Mouse (Mus musculus) gastrocnemius, adult 2 months (tissue): Measurements from ENCODE around the gene Rab1b. TPM values are rescaled to one million over a fixed set of nuclear protein-coding genes. Genes with fewer than 3 reads are reported as not detected.

Experiments
- DNase-seq: peaks from one replicate; pipeline ENCODE4 v3.0.0; 2022
- H3K27ac ChIP-seq: fragments of 200-600 bp; 2 replicates; pipeline ENCODE4 v1.8.1; 2022; ENCODE audit warnings: mild to moderate bottlenecking
- H3K4me3 ChIP-seq: fragments of 200-600 bp; 2 replicates; pipeline ENCODE4 v1.8.1; 2022; ENCODE audit warnings: mild to moderate bottlenecking, moderate library complexity
- CTCF ChIP-seq: fragments of 200-600 bp; IDR thresholded peaks from 2 replicates; pipeline ENCODE4 v1.8.1; 2022; ENCODE audit warnings: antibody characterized with exemption, mild to moderate bottlenecking, moderate library complexity
- intact Hi-C: fragments of 180-260 bp; cut with DNase I; formaldehyde crosslinking; loops from one replicate; pipeline ENCODE4 v1.15.1; 2025
- total RNA-seq, 2 experiments: library from RNA; stranded (reverse); gene quantifications; 2 replicates each; pipeline ENCODE4 v1.2.3; 2021

Rab1b gene
- total RNA-seq, 2 experiments from 2014 or later: 112 to 128 TPM

DNA sequence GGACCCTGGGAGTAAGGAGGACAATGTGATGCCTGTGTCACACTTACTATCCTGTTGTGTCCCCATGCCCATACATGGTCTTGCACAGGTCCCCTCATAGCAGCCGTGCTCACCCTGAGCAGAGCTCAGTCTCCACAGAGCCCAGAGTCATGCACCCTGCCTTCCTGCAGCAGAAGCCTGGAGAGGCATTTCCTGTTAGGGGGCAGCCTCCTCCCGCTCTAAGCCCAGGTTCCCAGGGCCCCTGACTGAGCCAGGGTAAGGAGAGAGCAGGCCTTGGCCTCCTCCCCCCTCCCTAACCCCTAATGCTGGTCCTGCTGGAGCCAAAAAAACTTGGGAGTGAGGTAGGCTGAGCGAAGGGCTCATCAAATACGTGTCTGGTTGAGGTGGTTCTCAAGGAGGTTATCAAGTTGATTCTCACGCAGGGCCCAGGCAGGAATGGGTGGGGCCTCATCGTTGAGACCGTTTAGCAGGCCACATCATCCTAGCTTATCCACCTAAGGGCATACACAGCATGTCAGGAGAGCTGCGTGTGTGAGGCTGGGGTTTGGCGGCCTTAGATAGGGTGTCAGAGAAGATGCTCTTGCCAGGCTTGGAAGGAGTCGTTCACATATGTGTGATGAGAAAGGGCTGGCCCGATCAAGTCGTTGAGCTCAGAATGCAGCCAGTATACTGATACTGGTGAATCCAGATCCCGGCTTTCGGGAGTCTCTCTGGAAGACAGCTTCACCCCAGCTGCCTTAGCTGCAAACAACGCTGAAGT, 39.7 kb downstream of the Rab1b start:
- H3K4me3 ChIP-seq: peak overlapping the region; percentile 76
- no peak for TF ChIP-seq CTCF
- H3K27ac ChIP-seq: peak overlapping the region; percentile 81
- no peak for DNase-seq
- intact Hi-C loops: no loop called here

DNA sequence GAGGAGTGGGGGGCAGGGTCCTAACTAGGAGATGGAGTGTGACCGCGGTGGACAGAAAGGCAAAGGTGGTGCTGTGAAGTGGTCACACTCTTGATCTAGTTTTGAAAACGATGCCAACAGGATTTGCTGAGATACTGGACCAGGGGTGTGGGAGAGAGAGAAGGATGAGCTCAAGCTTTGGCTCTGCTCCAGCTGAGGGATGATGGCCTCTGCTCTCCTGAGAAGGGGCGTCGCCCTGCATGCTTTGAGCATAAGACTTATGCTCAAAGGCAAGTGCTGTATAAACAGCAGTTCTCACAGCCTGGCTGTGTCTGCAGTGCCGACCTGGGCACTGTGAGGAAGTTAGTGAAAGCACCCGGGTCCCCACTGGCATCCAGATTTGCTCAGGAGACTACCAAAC, 41.8 kb downstream of the Rab1b start:
- peak; percentile 77 for DNase-seq
- intact Hi-C loops: no loop called here
- TF ChIP-seq CTCF: no peak
- H3K27ac ChIP-seq: peak overlapping the region; percentile 81
- no peak overlapping the region for H3K4me3 ChIP-seq

GRCm38 (mm10) chr19:5062446-5062845, 44.4 kb downstream of the Rab1b start:
- no peak for TF ChIP-seq CTCF
- intact Hi-C loops: no loop called here
- peak overlapping the region; percentile 11; the same call in 1 of the 2 replicates for H3K4me3 ChIP-seq
- peak overlapping the region; percentile 72 for H3K27ac ChIP-seq
- DNase-seq: peak; percentile 85

DNA sequence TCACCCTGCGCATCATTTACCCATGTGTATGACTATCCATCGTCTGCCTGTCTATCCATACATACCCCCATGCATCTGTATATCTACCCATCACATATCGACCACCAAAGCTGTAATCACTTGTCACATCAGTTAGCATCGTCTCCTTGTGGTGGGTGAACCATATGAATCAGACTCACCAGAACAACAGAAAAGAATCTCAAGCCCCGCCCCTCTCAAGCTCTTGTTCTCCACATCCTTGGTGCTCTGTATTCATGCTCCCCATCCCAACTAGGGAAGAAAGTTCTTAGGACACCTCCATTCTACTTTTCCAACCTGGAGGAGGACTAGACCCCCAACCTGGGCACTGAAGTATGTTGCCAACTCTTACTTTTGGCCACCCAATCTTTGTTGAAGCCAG, 44.8 kb downstream of the Rab1b start:
- TF ChIP-seq CTCF: no peak
- Histone ChIP-seq H3K27ac (peak overlapping the region; percentile 72), H3K4me3 (peak overlapping the region; percentile 11; the same call in 1 of the 2 replicates)
- intact Hi-C loops: no loop called here
- DNase-seq: no peak

DNA sequence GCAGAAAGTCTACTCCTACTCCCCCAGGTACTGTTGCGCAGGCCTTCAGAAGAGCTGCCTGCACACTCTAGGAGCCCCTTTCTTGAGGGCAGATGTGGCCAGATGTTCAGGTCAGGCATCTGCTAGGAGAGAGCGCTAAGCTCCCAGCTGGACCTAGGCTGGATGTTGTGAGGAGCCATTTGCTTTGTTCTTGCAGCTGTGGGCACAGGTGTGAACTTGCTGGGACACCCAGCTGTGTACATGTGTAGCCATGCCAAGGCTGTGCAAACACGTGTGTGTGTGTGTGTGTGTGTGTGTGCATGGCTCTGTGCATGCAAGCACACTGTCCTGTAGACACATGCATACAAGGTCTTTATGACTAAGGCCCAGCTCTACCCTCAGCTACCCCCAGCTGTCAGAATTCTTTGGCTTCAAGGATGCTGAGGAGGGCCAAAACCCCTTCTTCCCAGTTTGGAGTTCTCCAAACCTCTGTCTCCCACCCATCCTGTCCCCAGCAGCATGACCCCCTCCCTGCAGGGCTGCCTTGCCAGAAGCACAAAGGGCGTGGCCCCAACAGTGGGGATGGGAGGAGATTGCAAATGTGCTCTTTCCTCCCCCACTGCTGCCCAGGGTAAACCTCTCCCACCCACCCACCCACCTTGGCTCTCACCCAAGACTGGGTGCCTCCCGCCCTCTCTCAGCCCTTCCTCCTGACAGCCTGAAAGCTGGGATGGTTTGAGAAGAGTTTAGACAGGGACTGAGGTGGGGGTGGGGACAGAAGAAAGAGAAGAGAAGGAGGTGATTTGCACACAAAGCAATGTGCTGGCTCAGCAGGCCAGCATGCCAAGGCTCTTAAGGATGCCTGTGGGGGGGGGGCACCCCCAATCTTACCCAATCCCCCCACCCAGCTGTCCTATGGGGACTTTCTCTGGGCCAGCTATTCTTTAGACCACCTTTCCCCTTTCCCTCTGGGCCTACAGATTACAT, 46.2 kb downstream of the Rab1b start:
- intact Hi-C loops: no loop called here
- TF ChIP-seq CTCF: no peak
- Histone ChIP-seq H3K4me3 (no peak overlapping the region), H3K27ac (peak overlapping the region; percentile 82)
- peak; percentile 69 for DNase-seq

GRCm38 (mm10) chr19:5058801-5059771, 47.8 kb downstream of the Rab1b start:
- Histone ChIP-seq H3K4me3 (peak overlapping the region; percentile 19), H3K27ac (peak overlapping the region; percentile 82)
- no peak for TF ChIP-seq CTCF
- peak; percentile 70 for DNase-seq
- intact Hi-C loops: no loop called here

GRCm38 (mm10) chr19:5057876-5058775, 48.7 kb downstream of the Rab1b start:
- intact Hi-C loops: no loop called here
- DNase-seq: no peak
- Histone ChIP-seq H3K4me3 (no peak overlapping the region), H3K27ac (peak overlapping the region; percentile 82)
- TF ChIP-seq CTCF: no peak

DNA sequence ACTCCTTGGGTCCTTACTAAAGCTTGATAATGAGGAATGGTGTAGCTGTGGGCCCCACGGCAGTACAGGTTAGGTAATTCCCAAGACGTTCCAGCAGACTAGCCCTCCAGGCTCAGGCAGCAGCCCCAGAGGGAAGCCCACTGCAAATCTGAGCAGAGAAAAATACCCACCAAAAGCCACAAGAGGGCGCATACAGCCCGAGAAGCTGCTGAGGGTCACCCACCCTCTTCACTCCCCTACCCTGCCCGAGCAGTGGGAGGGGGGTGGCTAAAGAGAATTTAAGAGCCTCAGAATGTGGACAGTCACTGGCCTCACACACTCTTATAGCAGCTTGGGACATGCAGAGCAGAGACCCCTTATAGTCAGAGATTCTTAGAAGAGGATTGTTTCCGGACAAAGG, 50.6 kb downstream of the Rab1b start:
- no peak overlapping the region for H3K4me3 ChIP-seq
- TF ChIP-seq CTCF: peak; percentile 75
- no peak for DNase-seq
- no peak overlapping the region for H3K27ac ChIP-seq
- intact Hi-C loops: loop anchor here (1.0 kb wide), 1 partner anchor 17 kb away; no protein-coding TSS in a partner anchor

- TF ChIP-seq CTCF: peak; percentile 79
Measured at GRCm38 (mm10) chr19:5053909-5054308, 53.0 kb downstream of the Rab1b start.

DNA sequence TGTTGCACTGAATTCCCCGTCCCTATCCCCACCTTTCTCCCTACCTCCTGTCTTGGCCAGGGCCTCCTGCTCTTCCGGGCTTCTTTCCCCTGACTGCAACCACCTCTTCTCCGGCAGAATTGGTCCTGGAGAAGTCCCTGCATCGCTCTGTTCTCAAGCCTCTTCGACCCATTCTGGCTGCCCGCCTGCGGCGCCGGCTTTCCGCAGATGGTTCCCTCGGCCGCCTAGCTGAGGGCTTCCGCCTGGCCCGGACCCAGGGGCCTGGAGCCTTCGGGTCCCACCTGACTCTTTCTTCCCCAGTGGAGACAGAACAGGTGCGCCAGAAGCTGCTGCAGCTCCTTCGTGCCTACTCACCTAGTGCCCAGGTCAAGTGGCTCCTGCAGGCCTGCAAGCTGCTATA, 54.0 kb downstream of the Rab1b start:
- no peak overlapping the region for H3K27ac ChIP-seq
- DNase-seq: no peak
- intact Hi-C loops: no loop called here
- no peak overlapping the region for H3K4me3 ChIP-seq
- no peak for TF ChIP-seq CTCF

More at GRCm38 (mm10) chr19:5053909-5054308, 53.0 kb downstream of the Rab1b start:
- intact Hi-C loops: no loop called here
- DNase-seq: peak; percentile 69
- Histone ChIP-seq H3K4me3 (no peak overlapping the region), H3K27ac (no peak overlapping the region)

GRCm38 (mm10) chr19:5052166-5052822, 54.6 kb downstream of the Rab1b start:
- peak; percentile 55 for DNase-seq
- TF ChIP-seq CTCF: no peak
- Histone ChIP-seq H3K4me3 (peak overlapping the region; percentile 5; the same call in 1 of the 2 replicates), H3K27ac (no peak overlapping the region)
- intact Hi-C loops: no loop called here
